Mouse (Mus musculus) heart, embryonic 12.5 days (tissue): Measurements from ENCODE around the gene Tifa. TPM values are rescaled to one million over a fixed set of nuclear protein-coding genes. Genes with fewer than 3 reads are reported as not detected.

Experiments used
- ATAC-seq: fragments of 200-750 bp; cut with Nextera tagmentation; 2 replicates; pipeline ENCODE4 v1.8.0; 2017; ENCODE audit warnings: moderate TSS enrichment, moderate library complexity; ENCODE audit not compliant: insufficient number of reproducible peaks, low FRiP score
- H3K27ac ChIP-seq: fragments of 300-500 bp; sonication (generic); 2 replicates; pipeline ENCODE4 v1.5.1; 2016; ENCODE audit warnings: mild to moderate bottlenecking, moderate library complexity; ENCODE audit not compliant: poor library complexity, severe bottlenecking
- H3K27me3 ChIP-seq: fragments of 300-500 bp; sonication (generic); replicated peaks from 2 replicates; pipeline ENCODE4 v1.6.1; 2016; ENCODE audit warnings: mild to moderate bottlenecking, moderate library complexity
- H3K36me3 ChIP-seq: fragments of 300-500 bp; sonication (generic); 2 replicates; pipeline ENCODE4 v1.6.1; 2016; ENCODE audit warnings: mild to moderate bottlenecking, moderate library complexity
- H3K4me1 ChIP-seq: fragments of 300-500 bp; sonication (generic); replicated peaks from 2 replicates; pipeline ENCODE4 v1.6.1; 2016; ENCODE audit warnings: mild to moderate bottlenecking
- H3K4me2 ChIP-seq: fragments of 300-500 bp; sonication (generic); 2 replicates; pipeline ENCODE4 v1.6.1; 2016; ENCODE audit warnings: mild to moderate bottlenecking, moderate library complexity
- H3K4me3 ChIP-seq: fragments of 300-500 bp; sonication (generic); 2 replicates; pipeline ENCODE4 v1.5.1; 2016; ENCODE audit warnings: mild to moderate bottlenecking
- H3K9ac ChIP-seq: fragments of 300-500 bp; sonication (generic); 2 replicates; pipeline ENCODE4 v1.6.1; 2016; ENCODE audit warnings: mild to moderate bottlenecking, moderate library complexity
- H3K9me3 ChIP-seq: fragments of 300-500 bp; sonication (generic); replicated peaks from 2 replicates; pipeline ENCODE4 v1.6.1; 2016; ENCODE audit warnings: mild to moderate bottlenecking, moderate library complexity
- WGBS: fragments of 180-500 bp; shearing (Covaris S2); methylation state at CpG from one replicate; pipeline ENCODE4 v1.1.7; 2016; 5-methylcytosine and 5-hydroxymethylcytosine counted together
- polyA plus RNA-seq: library from polyadenylated mRNA; unstranded; fragments of >200 nt; fragmentation: Nextera tagmentation; extraction: Ambion mirVana; gene quantifications from 2 replicates; pipeline ENCODE4 v1.2.1, GENCODE M21; 2016

Tifa gene
- polyA plus RNA-seq, 1 experiment from 2014 or later = 2.7 TPM

- H3K9ac ChIP-seq = no peak overlapping the region
- ATAC-seq = no peak
- WGBS = 78% methylated on average over 11 of the region's 11 CpGs
- H3K4me3 ChIP-seq = no peak overlapping the region
- no peak overlapping the region for H3K4me2 ChIP-seq
- no peaks in the 10 kb centered on the region for H3K4me1 ChIP-seq
- H3K9me3 ChIP-seq = peaks cover 5% of the 10 kb centered on the region; the same call in 1 of the 2 replicates
- no peak overlapping the region for H3K27ac ChIP-seq
- peaks cover 28% of the 10 kb centered on the region; the same call in 1 of the 2 replicates for H3K27me3 ChIP-seq
- H3K36me3 ChIP-seq = no peaks in the 10 kb centered on the region
Measured at GRCm38 (mm10) chr3:127848088-127848808, 58.6 kb downstream of the Tifa start.

GRCm38 (mm10) chr3:127849922-127850321 is 60.3 kb downstream of the Tifa start:
- Histone ChIP-seq H3K4me1 (0 out of 2 replicates have a peak, but pooled peaks cover 2% of the 10 kb centered on the region), H3K27me3 (peaks cover 24% of the 10 kb centered on the region; the same call in 1 of the 2 replicates), H3K4me3 (no peak overlapping the region), H3K9me3 (peaks cover 5% of the 10 kb centered on the region; the same call in 1 of the 2 replicates), H3K27ac (no peak overlapping the region), H3K36me3 (no peaks in the 10 kb centered on the region), H3K9ac (no peak overlapping the region), H3K4me2 (no peak overlapping the region)
- 68% methylated on average over 5 of the region's 5 CpGs for WGBS
- no peak for ATAC-seq

- H3K4me3 ChIP-seq = no peak overlapping the region
- no peak for ATAC-seq
- no peaks in the 10 kb centered on the region for H3K36me3 ChIP-seq
- peaks cover 3% of the 10 kb centered on the region; the same call in 1 of the 2 replicates for H3K9me3 ChIP-seq
- no peak overlapping the region for H3K27ac ChIP-seq
- H3K4me2 ChIP-seq = no peak overlapping the region
- peaks cover 17% of the 10 kb centered on the region; the same call in 1 of the 2 replicates for H3K27me3 ChIP-seq
- 0 out of 2 replicates have a peak, but pooled peaks cover 2% of the 10 kb centered on the region for H3K4me1 ChIP-seq
- no peak overlapping the region for H3K9ac ChIP-seq
- WGBS = 65% methylated on average over 9 of the region's 9 CpGs
Measured at GRCm38 (mm10) chr3:127850776-127851646, 61.4 kb downstream of the Tifa start.

- no peak overlapping the region for H3K27ac ChIP-seq
- no peaks in the 10 kb centered on the region for H3K36me3 ChIP-seq
- WGBS = 84% methylated on average over 9 of the region's 9 CpGs
- no peak overlapping the region for H3K9ac ChIP-seq
- no peak for ATAC-seq
- H3K4me2 ChIP-seq = no peak overlapping the region
- H3K27me3 ChIP-seq = peaks cover 14% of the 10 kb centered on the region; the same call in 1 of the 2 replicates
- no peaks in the 10 kb centered on the region for H3K9me3 ChIP-seq
- H3K4me3 ChIP-seq = no peak overlapping the region
- 0 out of 2 replicates have a peak, but pooled peaks cover 2% of the 10 kb centered on the region for H3K4me1 ChIP-seq
Measured at GRCm38 (mm10) chr3:127852722-127853121, 63.1 kb downstream of the Tifa start.

GRCm38 (mm10) chr3:127853431-127854206 is 64.0 kb downstream of the Tifa start:
- H3K4me2 ChIP-seq = peak overlapping the region; percentile 31

GRCm38 (mm10) chr3:127861340-127861739 is 71.7 kb downstream of the Tifa start:
- Histone ChIP-seq H3K9ac (no peak overlapping the region), H3K4me1 (0 out of 2 replicates have a peak, but pooled peaks cover 4% of the 10 kb centered on the region), H3K27me3 (no peaks in the 10 kb centered on the region; the same call in 1 of the 2 replicates), H3K9me3 (no peaks in the 10 kb centered on the region), H3K36me3 (no peaks in the 10 kb centered on the region), H3K4me3 (no peak overlapping the region), H3K4me2 (no peak overlapping the region), H3K27ac (no peak overlapping the region)
- 87% methylated on average over 11 of the region's 11 CpGs for WGBS
- no peak for ATAC-seq

More at GRCm38 (mm10) chr3:127853431-127854206, 64.0 kb downstream of the Tifa start:
- Histone ChIP-seq H3K27ac (no peak overlapping the region), H3K4me3 (no peak overlapping the region), H3K36me3 (no peaks in the 10 kb centered on the region), H3K27me3 (peaks cover 14% of the 10 kb centered on the region), H3K9me3 (no peaks in the 10 kb centered on the region), H3K4me1 (0 out of 2 replicates have a peak, but pooled peaks cover 2% of the 10 kb centered on the region), H3K9ac (no peak overlapping the region)
- WGBS = 23% methylated on average over 15 of the region's 15 CpGs
- no peak for ATAC-seq

GRCm38 (mm10) chr3:127862479-127862878 is 72.9 kb downstream of the Tifa start:
- H3K4me1 ChIP-seq = 0 out of 2 replicates have a peak, but pooled peaks cover 4% of the 10 kb centered on the region
- H3K4me2 ChIP-seq = no peak overlapping the region
- no peak for ATAC-seq
- no peaks in the 10 kb centered on the region; the same call in 1 of the 2 replicates for H3K27me3 ChIP-seq
- H3K36me3 ChIP-seq = no peaks in the 10 kb centered on the region
- no peak overlapping the region for H3K9ac ChIP-seq
- H3K27ac ChIP-seq = no peak overlapping the region
- H3K4me3 ChIP-seq = no peak overlapping the region
- 78% methylated on average over 4 of the region's 4 CpGs for WGBS
- no peaks in the 10 kb centered on the region for H3K9me3 ChIP-seq

GRCm38 (mm10) chr3:127863571-127863970 is 74.0 kb downstream of the Tifa start:
- ATAC-seq = no peak
- Histone ChIP-seq H3K9ac (no peak overlapping the region), H3K4me1 (0 out of 2 replicates have a peak, but pooled peaks cover 4% of the 10 kb centered on the region), H3K9me3 (no peaks in the 10 kb centered on the region), H3K27me3 (no peaks in the 10 kb centered on the region), H3K27ac (no peak overlapping the region), H3K4me3 (no peak overlapping the region), H3K36me3 (no peaks in the 10 kb centered on the region), H3K4me2 (no peak overlapping the region)
- WGBS = 52% methylated on average over 3 of the region's 3 CpGs

GRCm38 (mm10) chr3:127864242-127864641 is 74.6 kb downstream of the Tifa start:
- no peak overlapping the region for H3K4me2 ChIP-seq
- no peak for ATAC-seq
- H3K4me1 ChIP-seq = 0 out of 2 replicates have a peak, but pooled peaks cover 4% of the 10 kb centered on the region
- no peaks in the 10 kb centered on the region for H3K36me3 ChIP-seq
- no peak overlapping the region for H3K4me3 ChIP-seq
- no peak overlapping the region for H3K27ac ChIP-seq
- H3K9ac ChIP-seq = no peak overlapping the region
- no peaks in the 10 kb centered on the region for H3K9me3 ChIP-seq
- H3K27me3 ChIP-seq = no peaks in the 10 kb centered on the region
- WGBS = 35% methylated on average over 2 of the region's 2 CpGs

GRCm38 (mm10) chr3:127868046-127868758 is 78.6 kb downstream of the Tifa start:
- Histone ChIP-seq H3K9me3 (no peaks in the 10 kb centered on the region), H3K27me3 (no peaks in the 10 kb centered on the region), H3K4me1 (0 out of 2 replicates have a peak, but pooled peaks cover 4% of the 10 kb centered on the region), H3K36me3 (no peaks in the 10 kb centered on the region), H3K4me2 (no peak overlapping the region), H3K27ac (no peak overlapping the region), H3K9ac (no peak overlapping the region), H3K4me3 (no peak overlapping the region)
- no peak for ATAC-seq
- 87% methylated on average over 9 of the region's 9 CpGs for WGBS
